Mouse (Mus musculus) cerebellum, postnatal 14 days (tissue): Measurements from ENCODE around the gene Errfi1.

Experiments
- DNase-seq, 2 experiments: peaks; one replicate each; pipeline ENCODE4 v3.0.0; 2021; ENCODE audit warnings: mixed read lengths in 2 of 2

Errfi1 gene

DNA sequence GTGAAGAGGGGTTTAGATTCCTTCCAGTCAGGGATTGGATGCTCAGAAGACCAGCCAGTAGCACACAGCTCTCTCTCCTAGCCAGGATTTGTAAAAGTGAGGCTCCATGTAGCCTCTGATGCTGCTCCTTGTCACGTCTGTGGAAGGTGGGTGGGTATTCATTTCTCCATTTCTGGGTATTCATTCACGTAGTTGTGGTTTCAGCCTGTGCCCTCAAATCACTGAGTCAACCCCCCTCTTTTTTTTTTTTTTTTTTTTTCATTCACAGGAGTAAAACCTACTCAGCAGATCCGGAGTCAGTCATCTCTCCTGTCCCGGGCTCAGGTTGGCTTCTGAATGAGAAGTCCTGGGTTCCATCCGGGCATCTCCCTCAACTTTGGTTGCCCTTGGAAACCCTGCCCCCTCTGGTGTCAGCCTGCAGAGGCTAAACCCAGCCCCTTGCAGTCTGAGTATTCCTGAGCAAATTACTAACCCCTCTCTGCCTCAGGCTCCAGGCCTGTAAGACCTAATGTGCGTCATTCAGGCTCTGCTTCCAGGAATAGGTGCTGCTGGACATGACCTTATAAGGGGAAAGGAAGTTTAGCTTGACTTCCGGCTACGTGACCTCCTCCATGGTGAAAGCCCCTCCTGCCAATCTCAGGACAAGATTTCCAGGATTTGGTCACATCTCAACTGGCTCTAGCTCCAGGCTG, 63.8 kb downstream of the Errfi1 start:
- no peak for DNase-seq
